8 mouse cellular contexts compared by ENCODE assay signal in the genomic region with DNA sequence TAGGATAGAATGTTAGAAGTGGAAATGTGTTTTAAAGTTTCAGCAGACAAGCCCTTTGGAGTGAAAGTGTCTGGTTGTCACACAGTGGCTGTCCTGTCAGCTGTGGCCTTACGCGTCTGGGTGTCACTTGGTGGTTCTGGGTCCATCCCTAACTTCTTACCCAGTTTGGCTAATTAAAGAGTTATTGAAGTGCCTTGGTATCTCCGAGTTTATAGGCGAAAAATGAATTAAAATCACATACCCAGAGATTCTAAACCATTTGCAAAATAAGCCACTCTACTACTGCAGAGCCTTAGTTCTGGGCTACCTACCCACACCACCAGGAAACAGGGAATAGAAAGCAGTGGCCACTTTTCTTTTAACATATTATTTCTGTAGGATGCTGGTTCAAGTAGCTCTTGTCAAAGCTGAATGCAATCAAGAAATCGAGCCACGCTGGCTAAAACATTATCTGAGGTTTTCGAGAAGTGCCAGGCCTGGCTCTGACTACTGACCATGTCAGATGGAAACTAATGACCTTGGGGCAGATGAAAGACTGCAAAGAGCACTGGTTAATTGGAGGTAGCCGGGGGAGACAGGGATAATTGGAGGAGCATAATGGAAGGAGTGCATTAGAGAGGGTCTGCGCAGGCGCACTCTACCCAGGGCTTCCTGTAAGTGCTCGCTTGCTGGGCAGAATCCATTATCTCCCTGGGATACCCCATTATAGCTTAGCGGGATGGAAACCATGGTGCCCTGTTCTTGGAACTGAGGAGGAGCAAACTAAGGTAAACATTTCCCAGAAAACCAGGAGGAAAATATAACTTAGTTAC.
DNase-seq lines count a peak whose midpoint lies in the region; ATAC-seq lines count a peak whose summit lies in the region.

No protein-coding gene starts in this region.

- H3K4me1 ChIP-seq in forebrain, embryonic 15.5 days: peaks cover 13% of the 10 kb centered on the region; the same call in 1 of the 2 replicates
- H3K4me1 ChIP-seq in heart, embryonic 11.5 days (ENCODE audit: control insufficient read depth, insufficient read depth, low read length): no peaks in the 10 kb centered on the region

- peak; percentile 7 for DNase-seq in embryo, embryonic 10 days (ENCODE audit: low spot score)
- no peak for DNase-seq in embryo, embryonic 9.5 days (ENCODE audit: extremely low spot score)
- peak; percentile 10 for DNase-seq in adrenal gland, postnatal 10 days
- peak; percentile 33 for DNase-seq in mesoderm, embryonic 11.5 days (ENCODE audit: low read depth, low spot score)
- DNase-seq in spleen, postnatal 10 days (ENCODE audit: low spot score in 2 of 2): no peak
- DNase-seq in spleen, postnatal 36 days (ENCODE audit: low spot score in 2 of 2): no peak

- H3K4me2 ChIP-seq in forebrain, embryonic 15.5 days (replicated peaks): peak overlapping the region; percentile 31
- no peak overlapping the region for H3K4me2 ChIP-seq in heart, embryonic 11.5 days

- H3K9ac ChIP-seq in forebrain, embryonic 15.5 days (replicated peaks): no peak overlapping the region
- H3K9ac ChIP-seq in heart, embryonic 11.5 days (ENCODE audit: low read depth, low read length): no peak overlapping the region

- H3K27me3 ChIP-seq in forebrain, embryonic 15.5 days: no peaks in the 10 kb centered on the region
- H3K27me3 ChIP-seq in heart, embryonic 11.5 days (ENCODE audit: control insufficient read depth, insufficient read depth, low read length): no peaks in the 10 kb centered on the region

- WGBS in forebrain, embryonic 15.5 days: 26% methylated on average over 12 of the region's 12 CpGs
- 58% methylated on average over 12 of the region's 12 CpGs for WGBS in heart, embryonic 11.5 days (ENCODE audit: insufficient replicate concordance)

- peak overlapping the region; percentile 26 for H3K4me3 ChIP-seq in forebrain, embryonic 15.5 days
- no peak overlapping the region for H3K4me3 ChIP-seq in heart, embryonic 11.5 days (ENCODE audit: low read depth, low read length)

- peak overlapping the region; percentile 69 for H3K27ac ChIP-seq in forebrain, embryonic 15.5 days (replicated peaks)
- no peak overlapping the region for H3K27ac ChIP-seq in heart, embryonic 11.5 days (ENCODE audit: low read depth, low read length)

- no peaks in the 10 kb centered on the region for H3K36me3 ChIP-seq in forebrain, embryonic 15.5 days
- no peaks in the 10 kb centered on the region for H3K36me3 ChIP-seq in heart, embryonic 11.5 days (ENCODE audit: control insufficient read depth, insufficient read depth, low read length)

- no peaks in the 10 kb centered on the region for H3K9me3 ChIP-seq in forebrain, embryonic 15.5 days
- H3K9me3 ChIP-seq in heart, embryonic 11.5 days (replicated peaks; ENCODE audit: control insufficient read depth, low read length): no peaks in the 10 kb centered on the region

- peak; percentile 78 for ATAC-seq in forebrain, embryonic 15.5 days (replicated peaks)
- ATAC-seq in heart, embryonic 11.5 days (replicated peaks; ENCODE audit: insufficient number of reproducible peaks, low FRiP score, low TSS enrichment): no peak

Comparison
In these comparisons a context has a peak if more than half of its experiments do, and no peak if none do; other contexts are left out.
1. DNase-seq: peak in embryo, embryonic 10 days (single experiment), adrenal gland, postnatal 10 days (single experiment) and mesoderm, embryonic 11.5 days (single experiment); none in embryo, embryonic 9.5 days (single experiment), spleen, postnatal 10 days (0 of 2) and spleen, postnatal 36 days (0 of 2).